Mouse (Mus musculus) lung, embryonic 14.5 days (tissue): ENCODE data around the gene Fam20b. TPM values are rescaled to one million over a fixed set of nuclear protein-coding genes. Genes with fewer than 3 reads are reported as not detected.

Experiments
- ATAC-seq: fragments of 200-750 bp; cut with Nextera tagmentation; 2 replicates; pipeline ENCODE4 v1.8.0; 2017; ENCODE audit warnings: mild to moderate bottlenecking, moderate TSS enrichment, moderate library complexity; ENCODE audit not compliant: insufficient read depth
- DNase-seq: peaks from one replicate; pipeline ENCODE4 v3.0.0-alpha.2; 2015
- H3K27ac ChIP-seq: fragments of 300-500 bp; sonication (generic); 2 replicates; pipeline ENCODE4 v1.5.1; 2014; ENCODE audit warnings: low read depth, mild to moderate bottlenecking, moderate library complexity
- H3K27me3 ChIP-seq: fragments of 300-500 bp; sonication (generic); 2 replicates; pipeline ENCODE4 v1.6.1; 2014; ENCODE audit warnings: low read length, control low read depth; ENCODE audit not compliant: insufficient read depth
- H3K36me3 ChIP-seq: fragments of 300-500 bp; sonication (generic); 2 replicates; pipeline ENCODE4 v1.6.1; 2014; ENCODE audit warnings: control low read depth; ENCODE audit not compliant: insufficient read depth
- H3K4me1 ChIP-seq: fragments of 300-500 bp; sonication (generic); 2 replicates; pipeline ENCODE4 v1.6.1; 2014; ENCODE audit warnings: antibody characterized with exemption, control low read depth; ENCODE audit not compliant: insufficient read depth
- H3K4me2 ChIP-seq: fragments of 300-500 bp; sonication (generic); 2 replicates; pipeline ENCODE4 v1.6.1; 2014; ENCODE audit warnings: mild to moderate bottlenecking
- H3K4me3 ChIP-seq: fragments of 300-500 bp; sonication (generic); 2 replicates; pipeline ENCODE4 v1.5.1; 2014; ENCODE audit warnings: low read depth, low read length
- H3K9ac ChIP-seq: fragments of 300-500 bp; sonication (generic); 2 replicates; pipeline ENCODE4 v1.6.1; 2014
- H3K9me3 ChIP-seq: fragments of 300-500 bp; sonication (generic); 2 replicates; pipeline ENCODE4 v1.6.1; 2016; ENCODE audit warnings: low read depth, low read length, control low read depth
- CTCF ChIP-seq: IDR thresholded peaks from 2 replicates; pipeline ENCODE4 v1.5.1; 2016; ENCODE audit warnings: antibody characterized with exemption, low read depth
- WGBS: fragments of 180-500 bp; shearing (Covaris S2); extraction: QIAGEN DNeasy Blood & Tissue Kit; methylation state at CpG from one replicate; pipeline ENCODE4 v1.1.7; 2014; 5-methylcytosine and 5-hydroxymethylcytosine counted together
- polyA plus RNA-seq: library from polyadenylated mRNA; unstranded; fragments of >200 nt; fragmentation: Nextera tagmentation; extraction: Ambion mirVana; gene quantifications from 2 replicates; pipeline ENCODE4 v1.2.1, GENCODE M21; 2014

The Fam20b gene
- polyA plus RNA-seq, 1 experiment from 2014 or later: 31.1 TPM

DNA sequence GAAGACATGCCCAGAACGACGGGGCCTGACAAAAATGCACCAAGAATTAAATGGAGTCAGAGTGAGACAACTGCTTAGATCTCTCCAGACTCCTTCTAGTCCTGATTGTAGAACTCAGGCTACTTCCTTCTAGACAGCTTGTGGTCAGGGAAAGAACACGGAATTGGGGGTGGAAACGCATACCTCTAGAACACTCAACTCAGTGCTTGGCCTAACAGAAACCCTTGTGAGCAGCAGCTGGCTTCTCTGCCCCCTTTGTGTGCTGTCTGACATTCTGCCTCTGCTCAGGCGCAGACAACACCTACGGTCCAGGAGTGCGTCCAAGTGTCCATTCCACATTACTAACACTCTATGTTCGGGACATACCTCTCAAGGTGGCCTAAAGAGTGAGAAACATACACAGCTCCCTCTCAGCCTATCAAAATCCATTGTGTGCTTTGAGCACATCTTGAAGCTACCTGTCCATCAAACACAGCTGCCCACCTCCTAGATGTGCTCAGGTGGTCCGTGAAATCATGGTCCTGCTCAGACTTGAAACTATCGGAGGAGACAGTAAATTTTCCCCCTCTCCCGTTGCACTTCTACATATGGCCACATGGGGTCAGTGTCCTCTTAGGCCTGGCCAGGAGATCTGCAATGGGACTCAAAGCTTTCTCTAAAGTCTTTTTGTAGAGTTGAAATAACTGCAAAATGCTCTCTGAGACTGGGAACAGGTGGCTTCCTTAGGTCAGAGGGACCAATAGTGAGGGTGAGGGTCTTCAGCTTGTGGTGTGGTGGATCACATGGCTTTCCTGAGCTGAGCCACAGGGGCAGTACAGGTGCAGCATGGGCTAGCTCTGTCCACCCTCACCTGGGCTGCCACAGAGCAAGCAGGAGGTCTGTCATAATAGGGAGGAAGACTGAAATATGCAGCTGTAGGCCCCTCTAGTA lies 22.9 kb upstream of the Fam20b start:
- WGBS: 52% methylated on average over 11 of the region's 11 CpGs
- DNase-seq (peak; percentile 88), ATAC-seq (peak; percentile 62)
- Histone ChIP-seq H3K9ac (no peak overlapping the region), H3K4me3 (no peak overlapping the region), H3K9me3 (no peaks in the 10 kb centered on the region), H3K4me1 (no peaks in the 10 kb centered on the region), H3K36me3 (no peaks in the 10 kb centered on the region), H3K27ac (no peak overlapping the region), H3K4me2 (no peak overlapping the region), H3K27me3 (no peaks in the 10 kb centered on the region)
- TF ChIP-seq CTCF: peak; percentile 98

DNA sequence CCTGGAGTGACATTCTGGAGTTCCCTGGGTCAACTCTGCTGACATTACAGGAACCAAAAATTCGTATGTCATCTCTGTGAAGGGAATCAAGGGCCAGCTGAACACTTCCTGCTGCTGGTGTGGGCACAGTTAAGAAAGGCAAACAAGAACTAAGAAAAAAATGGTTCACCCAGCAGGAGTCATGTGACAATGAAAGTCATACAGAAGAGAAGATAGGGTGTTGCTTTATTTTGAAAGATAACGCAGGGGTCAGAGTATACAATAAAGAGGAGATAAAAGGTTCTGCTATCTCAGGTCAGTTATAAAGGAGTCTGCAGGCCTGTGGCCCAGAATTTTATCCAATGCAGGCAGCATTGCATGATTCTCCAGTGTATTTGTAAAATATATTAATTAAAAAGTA lies 16.9 kb upstream of the Fam20b start:
- no peak overlapping the region for H3K4me3 ChIP-seq
- H3K9me3 ChIP-seq: no peaks in the 10 kb centered on the region
- ATAC-seq: no peak
- 45% methylated on average over 2 of the region's 2 CpGs for WGBS
- no peak overlapping the region for H3K4me2 ChIP-seq
- H3K27me3 ChIP-seq: no peaks in the 10 kb centered on the region
- H3K4me1 ChIP-seq: no peaks in the 10 kb centered on the region
- no peak for TF ChIP-seq CTCF
- H3K9ac ChIP-seq: no peak overlapping the region
- no peak for DNase-seq
- H3K36me3 ChIP-seq: no peaks in the 10 kb centered on the region
- no peak overlapping the region for H3K27ac ChIP-seq

DNA sequence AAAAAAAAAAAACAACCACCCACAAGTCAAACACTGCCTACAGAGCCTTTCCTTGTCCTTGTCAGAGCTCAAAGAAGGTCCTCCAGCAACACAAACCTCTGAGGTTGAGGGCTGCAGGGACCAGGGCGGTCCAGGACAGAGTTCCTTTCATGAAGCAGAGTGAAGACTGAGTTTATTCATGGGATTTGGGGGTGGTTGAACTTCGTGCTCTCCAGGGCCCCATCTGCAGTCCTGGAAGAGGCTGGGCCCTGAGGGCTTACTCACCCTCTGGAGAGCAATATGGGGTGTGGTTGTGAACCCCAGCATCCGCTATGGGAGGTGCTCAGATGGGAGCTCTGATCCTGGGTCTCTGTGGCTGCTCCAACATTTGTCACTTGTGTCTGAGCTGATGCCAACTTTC lies 15.1 kb upstream of the Fam20b start:
- Histone ChIP-seq H3K27me3 (no peaks in the 10 kb centered on the region), H3K4me3 (no peak overlapping the region), H3K4me2 (no peak overlapping the region), H3K9ac (no peak overlapping the region), H3K36me3 (no peaks in the 10 kb centered on the region), H3K9me3 (no peaks in the 10 kb centered on the region), H3K27ac (no peak overlapping the region), H3K4me1 (no peaks in the 10 kb centered on the region)
- no peak for DNase-seq
- TF ChIP-seq CTCF: no peak
- WGBS: 69% methylated on average over 3 of the region's 3 CpGs
- ATAC-seq: no peak

DNA sequence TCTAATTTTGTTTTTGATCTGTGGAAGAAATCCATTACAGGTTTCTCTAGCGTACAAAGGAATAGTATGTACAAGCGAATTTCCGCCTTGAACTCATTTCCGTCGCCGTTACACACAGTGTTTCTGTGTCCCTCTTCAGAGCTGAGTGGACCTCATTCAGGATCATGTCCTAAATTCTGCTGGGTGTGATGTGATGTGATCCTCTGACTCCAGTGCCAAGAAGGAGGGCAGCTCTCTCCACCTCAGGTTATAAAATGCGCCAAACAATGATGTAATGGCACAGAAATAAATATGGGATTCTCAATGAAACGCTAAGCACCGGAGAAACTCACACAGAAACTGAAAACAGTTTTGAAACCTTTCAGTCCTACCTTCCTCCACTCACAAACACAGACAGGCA lies 14.7 kb upstream of the Fam20b start:
- Histone ChIP-seq H3K9me3 (no peaks in the 10 kb centered on the region), H3K36me3 (no peaks in the 10 kb centered on the region), H3K27me3 (no peaks in the 10 kb centered on the region), H3K27ac (no peak overlapping the region), H3K9ac (no peak overlapping the region), H3K4me1 (no peaks in the 10 kb centered on the region), H3K4me2 (no peak overlapping the region), H3K4me3 (no peak overlapping the region)
- ATAC-seq (no peak), DNase-seq (no peak)
- 79% methylated on average over 9 of the region's 9 CpGs for WGBS
- no peak for TF ChIP-seq CTCF

DNA sequence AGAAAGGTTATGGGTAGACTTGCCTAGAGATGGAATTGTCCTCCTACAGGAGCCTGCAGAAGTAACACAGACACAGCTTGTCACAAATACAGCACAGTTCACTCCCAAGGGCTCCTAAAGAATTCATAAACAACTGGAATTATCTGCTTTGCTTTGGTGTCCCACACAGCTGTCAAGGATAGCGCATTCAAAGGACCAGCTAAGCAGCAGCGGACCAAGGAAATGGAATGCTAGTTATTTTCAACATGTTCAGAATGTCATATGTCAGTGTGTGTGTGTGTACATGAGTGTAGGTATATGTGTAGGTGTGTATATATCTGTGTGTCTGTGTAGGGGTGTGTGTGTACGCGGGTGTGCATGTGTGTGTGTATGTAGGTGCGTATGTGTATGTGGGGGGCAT lies 14.1 kb upstream of the Fam20b start:
- H3K27ac ChIP-seq: no peak overlapping the region
- H3K9ac ChIP-seq: no peak overlapping the region
- no peaks in the 10 kb centered on the region for H3K27me3 ChIP-seq
- no peaks in the 10 kb centered on the region for H3K4me1 ChIP-seq
- peak; percentile 61 for ATAC-seq
- no peaks in the 10 kb centered on the region for H3K9me3 ChIP-seq
- H3K4me3 ChIP-seq: no peak overlapping the region
- 61% methylated on average over 5 of the region's 5 CpGs for WGBS
- DNase-seq: peak; percentile 45
- no peaks in the 10 kb centered on the region for H3K36me3 ChIP-seq
- TF ChIP-seq CTCF: no peak
- no peak overlapping the region for H3K4me2 ChIP-seq

DNA sequence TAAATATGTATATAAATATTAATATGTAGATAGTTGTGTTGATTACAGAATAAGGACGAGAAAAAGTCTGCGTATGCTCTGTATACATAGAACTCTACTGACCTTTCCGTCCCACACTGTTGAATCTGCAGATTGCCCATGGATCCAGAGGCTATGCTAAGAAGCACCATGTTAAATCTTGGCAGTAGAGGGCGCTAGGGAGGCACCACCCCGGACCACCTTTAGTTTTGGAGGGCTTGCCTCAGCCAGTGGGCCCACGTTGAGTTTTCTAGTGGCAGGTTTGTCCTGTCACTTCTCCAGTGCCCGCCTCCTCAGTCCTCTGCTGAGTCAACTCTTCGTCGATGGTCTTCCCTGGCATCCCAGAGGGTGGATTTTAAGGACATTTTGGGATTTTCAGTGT lies 11.9 kb upstream of the Fam20b start:
- 64% methylated on average over 9 of the region's 9 CpGs for WGBS
- Histone ChIP-seq H3K4me1 (no peaks in the 10 kb centered on the region), H3K36me3 (no peaks in the 10 kb centered on the region), H3K27ac (no peak overlapping the region), H3K9me3 (no peaks in the 10 kb centered on the region), H3K27me3 (no peaks in the 10 kb centered on the region), H3K9ac (no peak overlapping the region), H3K4me3 (no peak overlapping the region), H3K4me2 (no peak overlapping the region)
- no peak for ATAC-seq
- no peak for DNase-seq
- peak; percentile 35 for TF ChIP-seq CTCF

DNA sequence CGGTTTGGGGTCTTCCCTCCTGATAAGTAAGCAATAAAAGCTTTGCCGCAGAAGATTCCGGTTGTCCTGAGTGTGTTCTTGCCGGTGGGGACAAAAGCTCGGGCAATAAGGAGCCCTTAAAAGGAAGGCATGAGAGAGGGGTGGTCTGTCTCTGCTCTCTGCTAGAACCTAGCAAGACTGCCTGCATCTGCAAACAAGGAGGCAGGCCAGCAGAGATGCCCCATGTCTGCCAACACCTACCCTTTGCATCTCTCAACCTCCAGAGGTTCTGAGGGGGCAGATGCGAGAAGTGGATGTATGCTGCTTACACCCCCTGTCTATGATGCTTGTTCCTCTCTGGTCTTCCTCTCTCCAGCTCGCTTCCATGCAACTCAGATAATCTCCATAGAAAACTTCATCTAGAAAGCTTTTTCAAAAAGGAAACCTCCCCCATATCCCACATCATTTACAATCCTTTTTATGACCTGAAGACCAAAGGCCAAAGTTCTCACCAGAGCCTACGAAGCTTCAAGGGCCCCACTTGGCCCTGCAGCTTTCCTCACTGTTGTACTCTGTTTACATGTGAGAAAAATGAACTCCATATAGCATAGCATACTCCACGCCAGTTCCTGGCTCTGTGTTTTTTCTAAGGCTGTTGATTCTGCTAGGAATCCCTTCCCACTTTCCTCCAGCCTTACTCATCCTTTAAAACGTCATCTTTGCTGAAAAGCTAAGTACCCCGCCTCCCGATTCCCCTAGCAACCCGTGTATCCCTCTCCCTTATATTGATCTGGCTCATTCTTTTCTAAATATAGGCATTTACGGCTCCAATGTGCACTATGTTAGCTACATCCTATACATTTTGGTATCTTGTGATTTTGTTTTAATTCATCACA lies 8.6 kb upstream of the Fam20b start:
- H3K9me3 ChIP-seq: no peaks in the 10 kb centered on the region
- no peak overlapping the region for H3K9ac ChIP-seq
- TF ChIP-seq CTCF: no peak
- H3K4me1 ChIP-seq: no peaks in the 10 kb centered on the region
- no peak for DNase-seq
- no peaks in the 10 kb centered on the region for H3K27me3 ChIP-seq
- no peak overlapping the region for H3K4me3 ChIP-seq
- H3K36me3 ChIP-seq: no peaks in the 10 kb centered on the region
- ATAC-seq: no peak
- 64% methylated on average over 13 of the region's 14 CpGs for WGBS
- H3K4me2 ChIP-seq: no peak overlapping the region
- H3K27ac ChIP-seq: no peak overlapping the region
